Mouse (Mus musculus) cerebellum, postnatal 25 days (tissue): ENCODE data around the gene Gm8453.
"Not testable (repeated sequence)": the region's sequence is repeated elsewhere in the genome, so short reads cannot be mapped to it uniquely, and the experiment has no call there.

Experiments
- DNase-seq, 2 experiments: peaks; one replicate each; pipeline ENCODE4 v3.0.0; 2021; ENCODE audit warnings: mixed read lengths in 2 of 2

Gene Gm8453

DNA sequence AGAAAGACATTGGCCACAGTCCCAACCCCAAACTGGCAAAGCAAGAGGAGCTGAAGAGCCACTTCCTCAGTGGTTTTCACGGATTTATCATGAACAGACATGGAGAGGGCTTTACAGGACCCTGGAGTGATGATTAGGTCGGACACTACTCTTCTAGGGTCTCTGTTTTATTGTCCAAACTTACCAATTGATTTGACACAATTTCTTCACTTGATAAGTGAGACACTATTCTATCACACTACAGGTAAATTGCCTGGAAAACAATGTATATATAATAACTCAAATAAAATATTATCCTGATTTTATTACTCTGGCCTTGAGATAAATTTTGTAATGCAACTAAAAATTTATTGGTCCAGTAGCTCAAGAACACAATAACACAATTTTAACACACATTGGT lies at the start of gene Gm8453:
Gm8453 (minus strand) TSS at position 101 of the 400 bp plus-strand sequence.
- DNase-seq = not testable (repeated sequence)

DNA sequence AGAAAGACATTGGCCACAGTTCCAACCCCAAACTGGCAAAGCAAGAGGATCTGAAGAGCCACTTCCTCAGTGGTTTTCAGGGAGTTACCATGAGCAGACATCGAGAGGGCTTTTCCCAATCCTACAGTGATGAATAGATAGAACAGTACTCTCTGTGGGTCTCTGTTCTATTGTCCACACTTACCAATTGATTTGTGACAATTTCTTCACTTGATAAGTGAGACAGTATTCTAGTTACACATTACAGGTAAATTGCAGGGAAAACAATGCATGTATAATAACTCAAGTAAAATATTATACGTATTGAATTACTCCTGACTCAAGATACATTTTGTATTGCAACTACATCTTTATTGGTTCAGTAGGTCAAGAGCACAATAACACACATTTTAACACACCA lies 28.1 kb downstream of the Gm8453 start, which contains the start of gene Gm8653:
Gm8653 (minus strand) TSS at position 101 of the 400 bp plus-strand sequence.
- not testable (repeated sequence) for DNase-seq

DNA sequence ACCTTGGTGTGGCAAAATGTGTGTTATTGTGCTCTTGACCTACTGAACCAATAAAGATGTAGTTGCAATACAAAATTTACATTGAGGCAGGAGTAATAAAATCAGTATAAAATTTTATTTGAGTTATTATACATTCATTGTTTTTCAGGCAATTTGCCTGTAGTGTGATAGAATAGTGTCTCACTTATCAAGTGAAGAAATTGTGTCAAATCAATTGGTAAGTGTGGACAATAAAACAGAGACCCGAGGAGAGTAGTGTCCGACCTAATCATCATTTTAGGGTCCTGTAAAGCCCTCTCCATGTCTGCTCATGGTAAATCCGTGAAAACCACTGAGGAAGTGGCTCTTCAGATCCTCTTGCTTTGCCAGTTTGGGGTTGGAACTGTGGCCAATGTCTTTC lies 40.2 kb downstream of the Gm8453 start, which contains the start of gene Vmn1r143:
Vmn1r143 (plus strand) TSS at position 301 of the 400 bp plus-strand sequence.
- DNase-seq = not testable (repeated sequence)
